Mouse (Mus musculus): ENCODE measurements around the gene Ubl7. TPM values are rescaled to one million over a fixed set of nuclear protein-coding genes. Genes with fewer than 3 reads are reported as not detected.

Gene Ubl7
- total RNA-seq, 1 experiment from 2014 or later = 17.3 TPM

DNA sequence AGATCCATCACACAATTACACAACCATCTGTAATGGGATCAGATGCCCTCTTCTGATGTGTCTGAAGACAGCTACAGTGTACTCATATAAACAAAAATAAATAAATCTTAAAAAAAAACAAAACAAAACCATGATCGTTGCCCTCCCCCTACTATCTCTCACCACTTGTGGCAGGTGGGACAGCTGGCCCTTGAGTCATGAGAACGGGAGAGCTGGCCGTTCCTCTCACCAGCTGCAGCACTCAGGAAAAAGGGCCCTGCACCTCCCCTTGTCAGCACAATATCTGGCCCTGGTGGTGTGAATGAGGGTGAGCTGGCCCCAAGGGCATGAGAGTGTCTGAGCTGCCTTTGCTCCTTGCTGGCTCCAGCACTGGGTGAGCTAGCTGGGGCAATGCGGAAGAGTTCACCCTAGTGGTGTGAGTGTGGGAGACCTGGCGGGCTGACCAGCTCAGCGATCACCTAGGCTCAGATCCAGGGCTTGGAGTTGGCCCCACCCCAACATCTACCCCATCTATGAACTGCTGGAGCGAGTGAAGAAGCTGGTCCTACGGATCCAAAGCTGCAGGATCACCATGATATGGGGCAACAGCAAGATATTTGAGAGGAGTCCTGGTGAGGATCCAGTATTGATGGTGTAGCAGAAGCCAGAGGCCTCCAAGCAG, 7.1 kb upstream of the Ubl7 start:
- ATAC-seq (replicated peaks; ENCODE audit: insufficient number of reproducible peaks, low FRiP score, low TSS enrichment, poor library complexity, severe bottlenecking) = no peak

GRCm38 (mm10) chr9:57904250-57904644, 6.5 kb upstream of the Ubl7 start:
- ATAC-seq (replicated peaks; ENCODE audit: insufficient number of reproducible peaks, low FRiP score, low TSS enrichment, poor library complexity, severe bottlenecking) = no peak

DNA sequence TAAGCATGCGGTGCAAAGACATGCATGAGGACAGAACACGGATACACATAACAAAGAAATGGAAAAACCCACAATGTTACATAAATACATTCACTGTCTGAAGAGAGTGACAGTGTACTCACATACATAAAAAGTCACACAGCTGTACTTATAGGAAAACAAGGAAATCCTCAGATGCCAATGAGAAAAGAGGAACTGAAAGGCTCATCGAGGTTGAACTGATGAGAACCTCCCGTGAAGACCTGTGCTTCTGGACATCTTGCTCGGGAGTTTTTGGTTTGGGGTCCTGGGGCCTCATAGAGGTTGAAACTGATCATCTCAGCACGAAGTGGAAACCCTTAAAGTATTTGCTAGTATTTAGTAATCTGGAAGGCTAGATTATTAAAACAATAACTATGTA, 3.6 kb upstream of the Ubl7 start:
- ATAC-seq (replicated peaks; ENCODE audit: insufficient number of reproducible peaks, low FRiP score, low TSS enrichment, poor library complexity, severe bottlenecking) = no peak

DNA sequence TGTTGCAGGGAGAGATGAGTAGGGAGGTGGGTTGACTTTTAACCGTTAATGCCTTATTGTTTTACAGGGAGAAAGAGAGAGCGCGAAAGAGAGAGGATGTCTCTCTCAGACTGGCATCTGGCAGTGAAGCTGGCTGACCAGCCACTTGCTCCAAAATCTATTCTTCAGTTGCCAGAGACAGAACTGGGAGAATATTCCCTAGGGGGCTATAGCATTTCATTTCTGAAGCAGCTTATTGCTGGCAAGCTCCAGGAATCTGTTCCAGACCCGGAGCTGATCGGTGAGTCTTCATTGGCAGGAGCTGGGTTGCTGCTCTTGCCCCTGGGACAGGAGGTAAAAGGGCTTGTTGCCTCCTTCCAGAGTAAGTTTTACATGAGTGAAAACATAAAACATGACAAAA, 1.8 kb downstream of the Ubl7 start:
- ATAC-seq (replicated peaks; ENCODE audit: insufficient number of reproducible peaks, low FRiP score, low TSS enrichment, poor library complexity, severe bottlenecking) = no peak

DNA sequence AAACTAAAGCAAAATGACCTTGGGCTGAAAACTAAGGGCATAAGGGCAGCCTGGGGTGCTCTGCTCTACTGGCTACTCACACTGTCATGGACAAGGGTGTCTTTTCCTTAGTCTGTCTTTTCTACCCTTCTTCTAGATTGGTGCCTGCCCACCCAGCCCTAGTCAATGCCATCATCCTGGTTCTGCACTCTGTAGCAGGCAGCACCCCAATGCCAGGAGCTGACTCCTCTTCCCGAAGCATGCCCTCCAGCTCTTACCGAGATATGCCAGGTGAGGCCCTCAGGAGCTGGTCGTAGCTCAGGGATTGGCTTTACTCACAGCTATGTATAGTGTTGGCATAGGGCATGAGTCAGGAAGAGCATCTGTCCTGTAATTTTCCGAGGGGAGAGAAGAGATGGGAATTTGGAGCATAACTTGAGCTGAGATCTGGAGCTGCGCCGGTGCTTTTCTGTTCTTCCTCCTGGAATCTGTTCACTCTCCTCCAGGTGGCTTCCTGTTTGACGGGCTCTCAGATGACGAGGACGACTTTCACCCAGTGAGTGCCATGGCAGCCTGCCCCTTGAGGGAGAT, 10.8 kb downstream of the Ubl7 start:
- no peak for ATAC-seq (replicated peaks; ENCODE audit: insufficient number of reproducible peaks, low FRiP score, low TSS enrichment, poor library complexity, severe bottlenecking)

- no peak for ATAC-seq (replicated peaks; ENCODE audit: insufficient number of reproducible peaks, low FRiP score, low TSS enrichment, poor library complexity, severe bottlenecking)
These were observed 11.6 kb downstream of the Ubl7 start for GRCm38 (mm10) chr9:57922381-57922780.

GRCm38 (mm10) chr9:57923046-57923445, 12.3 kb downstream of the Ubl7 start:
- no peak for ATAC-seq (replicated peaks; ENCODE audit: insufficient number of reproducible peaks, low FRiP score, low TSS enrichment, poor library complexity, severe bottlenecking)

- ATAC-seq (replicated peaks; ENCODE audit: insufficient number of reproducible peaks, low FRiP score, low TSS enrichment, poor library complexity, severe bottlenecking) = no peak
These were observed 20.5 kb downstream of the Ubl7 start for GRCm38 (mm10) chr9:57931166-57931767.

DNA sequence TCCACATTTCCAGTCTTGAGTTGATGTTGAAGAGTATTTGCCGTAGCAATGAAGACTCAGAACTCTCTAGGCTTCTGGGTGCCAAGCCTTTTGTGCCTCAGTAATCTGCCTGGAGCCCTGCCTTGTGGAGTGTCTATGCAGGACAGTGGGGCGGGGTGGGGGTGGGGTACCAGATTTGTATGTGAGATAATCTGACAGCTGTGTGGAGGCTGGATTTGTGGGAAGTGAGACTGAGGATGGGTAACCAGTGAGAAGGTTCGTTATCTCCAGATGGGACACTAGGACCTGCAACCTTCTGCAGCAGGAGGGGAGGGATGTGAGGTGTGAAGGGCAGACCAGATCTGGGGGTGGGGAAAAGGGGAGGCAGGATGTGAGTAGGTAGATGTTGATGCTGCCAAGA, 21.5 kb downstream of the Ubl7 start:
- ATAC-seq (replicated peaks; ENCODE audit: insufficient number of reproducible peaks, low FRiP score, low TSS enrichment, poor library complexity, severe bottlenecking) = no peak

GRCm38 (mm10) chr9:57932831-57933602, 22.2 kb downstream of the Ubl7 start:
- no peak for ATAC-seq (replicated peaks; ENCODE audit: insufficient number of reproducible peaks, low FRiP score, low TSS enrichment, poor library complexity, severe bottlenecking)

GRCm38 (mm10) chr9:57935683-57936437, 25.1 kb downstream of the Ubl7 start:
- ATAC-seq (replicated peaks; ENCODE audit: insufficient number of reproducible peaks, low FRiP score, low TSS enrichment, poor library complexity, severe bottlenecking) = peak; percentile 72

DNA sequence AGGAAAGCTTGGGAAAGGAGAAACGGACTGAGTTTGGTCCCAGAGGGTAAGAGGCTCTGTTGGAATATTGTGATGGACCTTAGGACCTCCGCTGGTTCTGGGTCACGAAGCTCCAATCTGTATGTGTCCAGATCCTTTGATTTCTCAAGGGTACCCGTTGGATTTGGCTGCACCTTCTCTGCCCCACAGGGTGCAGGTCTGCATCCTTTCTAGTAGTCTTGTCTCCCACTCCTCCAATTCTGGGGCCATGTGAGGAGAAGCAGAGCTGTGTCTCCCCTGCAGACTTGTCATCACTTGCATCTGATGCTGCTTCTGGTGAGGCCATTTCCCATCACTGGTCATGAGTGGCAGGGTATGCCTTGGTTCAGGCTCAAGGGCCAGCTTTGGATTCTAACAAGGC, 26.4 kb downstream of the Ubl7 start:
- no peak for ATAC-seq (replicated peaks; ENCODE audit: insufficient number of reproducible peaks, low FRiP score, low TSS enrichment, poor library complexity, severe bottlenecking)

DNA sequence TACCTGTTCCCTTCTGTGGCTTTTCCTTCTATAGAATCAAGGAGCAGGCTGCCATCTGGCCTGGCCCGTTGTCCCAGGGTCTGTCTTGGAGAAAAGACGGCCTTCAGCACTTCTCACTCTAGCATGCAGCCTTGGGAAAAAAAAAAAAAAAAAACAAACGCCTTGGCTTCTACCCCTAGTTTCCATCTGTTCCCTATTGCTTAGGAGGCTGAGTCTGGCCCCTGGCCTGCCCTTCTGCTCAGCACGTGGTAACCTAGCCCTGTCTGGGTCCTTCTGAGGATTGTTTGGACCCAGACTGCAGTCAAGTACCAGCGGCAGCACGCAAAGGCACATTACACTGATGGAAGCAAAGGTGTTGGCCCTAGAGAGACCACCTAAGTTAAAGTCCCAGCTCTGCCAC, 26.9 kb downstream of the Ubl7 start:
- no peak for ATAC-seq (replicated peaks; ENCODE audit: insufficient number of reproducible peaks, low FRiP score, low TSS enrichment, poor library complexity, severe bottlenecking)

DNA sequence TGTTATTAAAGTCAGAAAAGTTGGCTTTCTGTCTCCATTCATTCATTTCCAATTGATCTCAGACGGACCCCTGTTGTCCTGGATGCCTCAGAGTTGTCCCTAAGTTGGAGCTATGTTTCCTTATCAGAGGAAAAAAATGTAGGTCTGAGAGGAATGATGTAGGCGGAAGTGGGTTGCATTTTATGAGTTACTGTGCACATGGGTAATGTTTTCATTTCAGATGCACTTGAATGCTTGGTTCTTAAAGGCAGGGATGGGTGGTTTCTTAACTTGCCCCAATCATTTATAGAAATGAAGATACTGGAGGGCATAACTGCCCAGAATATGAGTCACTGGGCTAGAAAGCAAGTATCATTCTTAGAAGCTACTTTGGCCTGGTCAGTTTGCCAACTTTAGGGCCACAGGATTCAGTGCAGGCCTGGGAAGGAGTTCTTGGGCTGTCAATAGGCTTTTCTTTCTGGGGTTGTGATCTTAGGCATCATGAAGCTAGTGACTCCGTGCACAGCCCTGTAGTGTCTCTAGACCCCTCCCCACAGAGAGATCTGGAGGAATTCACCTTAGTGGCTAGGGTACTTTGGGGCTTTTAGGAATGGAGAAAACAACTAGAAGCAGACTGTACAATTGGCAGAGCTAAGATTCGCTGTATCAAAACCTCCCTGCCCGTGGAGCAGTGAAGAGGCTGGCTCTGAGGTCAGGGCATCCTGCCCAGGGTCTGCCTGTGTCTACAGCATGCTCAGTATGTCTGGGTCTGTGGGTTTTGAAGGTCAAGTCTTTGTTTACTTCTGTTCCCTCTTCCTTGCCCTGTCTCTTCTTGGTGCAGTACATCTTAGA, 27.7 kb downstream of the Ubl7 start:
- no peak for ATAC-seq (replicated peaks; ENCODE audit: insufficient number of reproducible peaks, low FRiP score, low TSS enrichment, poor library complexity, severe bottlenecking)

GRCm38 (mm10) chr9:57939431-57940348, 28.9 kb downstream of the Ubl7 start, which contains the start of gene Sema7a:
Gene Sema7a (plus strand): TSS chr9:57940112.
- ATAC-seq (replicated peaks; ENCODE audit: insufficient number of reproducible peaks, low FRiP score, low TSS enrichment, poor library complexity, severe bottlenecking) = no peak

- ATAC-seq (replicated peaks; ENCODE audit: insufficient number of reproducible peaks, low FRiP score, low TSS enrichment, poor library complexity, severe bottlenecking) = no peak
These were observed 29.6 kb downstream of the Ubl7 start for GRCm38 (mm10) chr9:57940349-57940794.

Data from monocyte, adult 5-6 weeks (primary cell).